Mouse (Mus musculus): ENCODE results near the gene Apopt1.

The Apopt1 gene

DNA sequence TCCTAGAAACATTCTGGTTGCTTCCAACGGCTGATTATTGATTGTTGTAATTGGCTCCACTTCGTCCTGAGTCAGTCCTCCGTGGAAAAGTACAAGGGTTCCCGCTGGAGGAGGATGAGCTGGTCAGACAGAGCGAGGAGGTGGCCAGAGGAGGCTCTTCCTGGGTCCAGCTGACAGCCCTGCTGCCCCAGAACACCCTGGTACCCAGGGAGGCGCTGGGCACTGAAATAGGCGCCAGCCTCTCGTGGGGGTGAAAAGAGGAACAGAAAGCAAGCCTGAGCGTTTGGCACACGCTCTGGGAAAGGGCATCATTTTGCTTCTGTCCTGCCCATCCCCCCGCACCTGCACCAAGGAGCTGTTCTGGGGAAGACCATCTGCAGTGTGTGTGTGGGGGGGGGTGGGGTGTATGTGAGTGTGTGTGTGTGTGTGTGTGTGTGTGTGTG is 30.9 kb downstream of the Apopt1 start:
- DNase-seq (ENCODE audit: low spot score in 2 of 2), result peak in 1 of 2 experiments; percentile 26

- DNase-seq (ENCODE audit: low spot score in 2 of 2), result no peak
Measured at GRCm38 (mm10) chr12:111745274-111745673, 32.2 kb downstream of the Apopt1 start.

- no peak for DNase-seq (ENCODE audit: low spot score in 2 of 2)
Measured at GRCm38 (mm10) chr12:111746091-111746490, 33.0 kb downstream of the Apopt1 start.

DNA sequence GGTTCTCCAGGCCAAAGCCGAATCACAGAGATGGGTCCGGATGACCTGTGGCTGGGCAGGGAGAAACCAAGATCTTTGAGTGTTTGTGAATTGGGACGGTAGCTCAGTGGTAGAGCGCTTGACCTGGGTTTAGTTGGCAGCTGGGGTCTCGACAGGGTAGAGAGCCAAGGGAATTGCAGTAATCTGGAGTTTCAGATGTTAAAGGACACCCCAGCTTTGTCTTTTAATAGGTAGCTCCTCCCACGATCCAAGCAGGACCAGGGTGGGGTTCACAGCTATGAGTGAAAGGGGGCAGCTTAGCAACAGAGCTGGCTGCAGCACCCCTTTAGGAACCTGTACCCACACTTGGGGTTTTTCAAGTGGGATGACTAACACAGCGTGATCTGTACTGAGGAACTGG is 34.4 kb downstream of the Apopt1 start:
- no peak for DNase-seq (ENCODE audit: low spot score in 2 of 2)

DNA sequence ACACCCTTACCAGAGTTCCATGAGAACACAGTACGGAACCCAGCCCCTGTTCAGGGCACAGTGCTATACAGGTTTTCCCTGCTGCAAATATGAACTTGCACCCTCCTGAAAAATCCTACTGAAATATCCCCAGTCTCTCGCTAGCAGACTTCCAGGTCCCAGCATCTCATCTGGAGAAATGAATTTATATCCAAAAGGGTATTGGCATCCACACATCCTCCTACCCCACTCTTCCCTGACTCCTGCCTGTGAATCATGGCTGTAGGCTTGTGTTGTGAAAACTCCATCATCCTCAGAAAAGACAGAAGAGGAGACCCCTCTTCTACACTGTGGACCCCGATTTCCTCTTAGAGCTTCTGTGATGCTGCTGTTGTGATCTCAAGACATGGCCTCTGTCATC is 37.7 kb downstream of the Apopt1 start:
- DNase-seq (ENCODE audit: low spot score in 2 of 2), result no peak

DNA sequence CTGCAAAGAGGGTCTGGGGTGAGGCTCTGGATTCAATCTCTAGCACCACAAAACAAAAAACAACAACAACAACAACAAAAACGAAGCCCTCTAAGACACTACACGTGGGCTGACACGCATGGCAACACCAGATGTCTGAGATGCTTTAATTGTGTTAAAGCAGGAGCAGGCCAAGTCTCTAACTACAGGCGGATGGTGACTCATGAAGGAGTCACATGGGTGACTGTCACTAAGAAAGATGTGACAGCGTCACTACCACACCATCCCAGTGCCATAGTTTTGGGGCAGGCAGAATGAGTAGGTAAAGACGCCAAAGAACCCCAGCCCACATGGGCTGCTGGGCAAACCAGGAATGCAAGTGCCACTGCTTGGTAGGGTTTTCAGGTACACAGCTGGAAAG is 39.4 kb downstream of the Apopt1 start:
- no peak for DNase-seq (ENCODE audit: low spot score in 2 of 2)

- no peak for DNase-seq (ENCODE audit: low spot score in 2 of 2)
Measured at GRCm38 (mm10) chr12:111753347-111753746, 40.3 kb downstream of the Apopt1 start.

DNA sequence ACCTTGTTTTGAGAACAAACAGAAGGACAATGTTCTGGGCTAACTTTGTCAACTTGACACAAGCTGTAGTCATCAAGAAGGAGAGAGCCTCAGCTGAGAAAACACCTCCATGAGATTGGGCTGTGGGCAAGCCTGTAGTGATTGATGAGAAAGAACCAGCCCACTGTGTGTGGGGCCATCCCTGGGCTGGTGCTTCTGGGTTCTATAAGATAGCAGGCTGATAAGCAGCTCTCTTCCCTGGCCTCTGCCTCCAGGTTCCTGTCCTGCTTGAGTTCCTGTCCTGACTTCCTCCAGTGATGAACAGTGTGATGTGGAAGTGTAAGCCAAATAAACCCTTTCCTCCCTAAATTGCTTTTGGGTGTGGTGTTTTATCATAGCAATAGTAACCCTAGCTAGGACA is 41.6 kb downstream of the Apopt1 start:
- DNase-seq (ENCODE audit: low spot score in 2 of 2), result no peak

DNA sequence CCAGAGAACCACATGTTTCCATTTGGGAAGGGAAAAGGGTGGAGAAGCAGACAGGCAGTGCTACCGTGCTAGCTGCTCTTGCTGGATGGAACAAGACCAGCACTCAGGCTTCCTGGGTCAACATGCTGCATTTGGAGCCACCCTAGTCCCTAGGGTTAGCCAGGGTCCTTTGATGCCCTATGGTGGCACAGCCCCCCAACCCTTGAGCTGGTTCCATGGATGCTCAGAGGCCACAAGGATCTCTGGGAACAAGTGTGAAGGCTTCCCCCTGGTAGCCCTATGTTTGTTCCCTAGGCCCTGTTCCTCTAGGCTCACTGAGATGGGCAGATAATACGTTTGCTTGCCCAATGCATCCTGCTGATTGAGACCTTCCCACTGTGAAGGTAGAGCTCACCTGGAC is 42.2 kb downstream of the Apopt1 start:
- DNase-seq (ENCODE audit: low spot score in 2 of 2), result no peak

- DNase-seq (ENCODE audit: low spot score in 2 of 2), result no peak
Measured at GRCm38 (mm10) chr12:111756082-111756697, 43.1 kb downstream of the Apopt1 start.

DNA sequence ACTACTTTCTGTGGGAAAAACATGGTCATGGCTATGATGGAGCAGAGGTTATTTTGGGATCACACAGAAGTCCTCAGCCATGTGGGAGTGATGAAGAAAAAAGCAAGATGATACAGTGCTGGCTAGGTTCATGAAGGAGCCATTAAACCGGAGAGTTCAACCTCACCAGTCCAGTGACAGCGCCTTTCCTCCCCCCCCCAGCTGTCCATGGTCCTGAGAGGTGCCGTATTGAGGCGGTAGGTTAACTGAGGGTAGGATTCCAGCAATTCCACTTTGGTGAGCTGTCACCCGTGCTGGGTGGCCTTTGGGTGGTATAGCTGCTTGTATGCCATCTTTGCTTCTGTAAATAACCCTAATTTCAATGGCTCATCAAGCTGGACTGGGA is 43.6 kb downstream of the Apopt1 start:
- DNase-seq (ENCODE audit: low spot score in 2 of 2), result no peak

DNA sequence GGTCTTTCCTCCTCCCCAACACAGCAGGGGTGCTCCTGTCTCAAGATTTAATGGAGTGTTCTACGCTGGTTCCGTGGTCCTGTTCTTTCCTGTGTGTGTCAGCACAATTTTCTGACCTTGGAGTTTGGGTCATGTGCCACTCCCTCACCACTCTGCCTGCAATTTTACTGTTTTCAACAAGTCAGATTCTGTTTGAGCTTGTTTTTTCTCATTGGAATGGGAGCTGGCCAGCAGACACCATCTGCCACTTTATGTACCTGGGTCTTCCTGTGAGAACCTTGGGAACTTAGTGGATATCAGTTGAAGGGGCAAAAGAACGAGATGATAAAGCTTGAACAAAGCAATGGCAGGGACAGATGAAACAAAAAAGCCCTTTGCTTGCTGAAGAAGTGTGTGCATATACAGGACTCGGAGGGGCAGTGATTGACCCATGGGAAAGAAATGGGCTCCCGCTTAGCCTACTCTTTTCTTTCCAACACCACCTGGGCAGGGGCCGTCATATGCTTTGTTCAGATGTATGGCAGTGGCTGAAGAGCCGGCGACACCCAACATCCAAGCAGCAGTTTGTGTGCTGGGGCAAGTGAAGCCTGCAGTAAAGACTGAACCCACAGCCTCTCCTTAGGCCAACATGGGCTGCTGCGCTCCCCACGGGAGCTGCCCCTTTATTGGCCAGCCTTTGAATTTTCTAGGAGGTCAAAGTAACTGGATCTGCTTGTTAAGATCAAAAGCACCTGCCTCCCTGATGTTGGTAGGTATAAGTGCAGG is 44.7 kb downstream of the Apopt1 start:
- no peak for DNase-seq (ENCODE audit: low spot score in 2 of 2)

DNA sequence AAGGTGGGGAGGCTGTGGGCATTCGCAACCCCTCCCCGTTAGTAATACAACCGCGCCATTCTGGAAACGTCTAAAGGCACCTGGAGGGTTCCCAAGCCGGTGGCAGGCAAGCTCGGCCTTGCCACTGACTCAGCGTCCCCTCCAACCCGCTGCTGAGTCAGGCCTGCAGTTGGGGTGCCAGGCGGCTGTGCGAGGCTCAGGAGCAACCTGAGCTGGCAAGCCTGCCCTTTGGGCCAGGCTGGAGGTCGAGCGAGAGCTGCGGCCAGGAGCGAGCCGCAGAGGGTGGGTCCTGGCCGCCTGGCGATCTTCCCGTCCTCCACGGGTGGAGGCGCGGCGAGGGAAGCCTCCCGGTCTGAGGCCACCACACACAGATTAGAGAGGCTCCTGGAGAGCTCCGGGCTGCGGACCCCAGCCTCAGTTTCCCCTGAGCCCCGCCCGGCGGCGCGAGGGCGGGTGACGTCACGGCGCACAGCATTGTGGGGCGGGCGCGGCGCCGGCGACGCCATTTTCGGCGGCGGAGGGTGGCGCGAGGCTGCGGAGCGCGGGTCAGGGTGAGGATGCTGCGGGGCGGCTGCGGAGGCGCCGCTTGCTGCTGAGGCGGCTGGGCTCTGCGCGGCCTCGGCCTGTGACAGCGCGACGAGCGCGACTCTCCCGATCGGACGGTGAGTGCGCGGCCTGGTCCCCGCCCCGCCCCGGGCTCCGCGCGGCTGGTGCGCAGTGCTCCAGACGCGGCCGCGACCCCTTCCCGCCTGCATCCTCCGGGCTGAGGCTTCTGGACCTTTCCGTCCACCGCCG is 45.5 kb downstream of the Apopt1 start, which contains the start of gene Klc1:
Gene Klc1, plus strand, starts transcription at position 469 of the 795 bp plus-strand sequence.
- peak; percentile 68 to 86 for DNase-seq (ENCODE audit: low spot score in 2 of 2)

- DNase-seq (ENCODE audit: low spot score in 2 of 2), result peak in 1 of 2 experiments; percentile 54
Measured at GRCm38 (mm10) chr12:111759176-111760061, 46.4 kb downstream of the Apopt1 start.

DNA sequence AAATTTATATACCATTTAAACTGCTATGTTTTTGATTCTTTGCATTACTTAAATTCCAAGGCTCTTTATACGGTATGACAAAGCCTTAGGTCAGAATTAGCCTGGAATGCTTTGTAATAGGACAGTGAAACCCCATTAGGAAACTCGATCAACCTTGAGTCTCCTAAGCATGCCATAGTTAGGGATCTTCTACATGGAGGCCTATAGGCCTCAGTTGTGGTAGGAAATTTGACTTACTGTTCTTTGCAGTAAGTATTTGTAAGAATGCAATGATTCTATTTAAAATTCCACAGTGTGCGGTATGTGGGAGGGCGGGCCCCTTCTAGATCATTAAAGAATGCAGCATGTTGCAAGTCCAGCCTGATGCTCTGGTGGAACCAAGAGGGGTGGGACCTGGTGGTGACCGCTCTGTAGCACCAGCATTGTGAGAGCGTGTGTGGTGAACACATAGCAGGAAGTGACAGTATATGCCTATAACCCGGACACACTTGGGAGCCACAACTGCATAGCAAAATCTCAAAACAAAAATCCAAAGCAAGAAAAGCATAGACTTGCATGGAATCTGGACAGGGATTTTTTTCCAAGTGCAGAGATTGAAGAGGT is 47.3 kb downstream of the Apopt1 start:
- DNase-seq (ENCODE audit: low spot score in 2 of 2), result no peak

DNA sequence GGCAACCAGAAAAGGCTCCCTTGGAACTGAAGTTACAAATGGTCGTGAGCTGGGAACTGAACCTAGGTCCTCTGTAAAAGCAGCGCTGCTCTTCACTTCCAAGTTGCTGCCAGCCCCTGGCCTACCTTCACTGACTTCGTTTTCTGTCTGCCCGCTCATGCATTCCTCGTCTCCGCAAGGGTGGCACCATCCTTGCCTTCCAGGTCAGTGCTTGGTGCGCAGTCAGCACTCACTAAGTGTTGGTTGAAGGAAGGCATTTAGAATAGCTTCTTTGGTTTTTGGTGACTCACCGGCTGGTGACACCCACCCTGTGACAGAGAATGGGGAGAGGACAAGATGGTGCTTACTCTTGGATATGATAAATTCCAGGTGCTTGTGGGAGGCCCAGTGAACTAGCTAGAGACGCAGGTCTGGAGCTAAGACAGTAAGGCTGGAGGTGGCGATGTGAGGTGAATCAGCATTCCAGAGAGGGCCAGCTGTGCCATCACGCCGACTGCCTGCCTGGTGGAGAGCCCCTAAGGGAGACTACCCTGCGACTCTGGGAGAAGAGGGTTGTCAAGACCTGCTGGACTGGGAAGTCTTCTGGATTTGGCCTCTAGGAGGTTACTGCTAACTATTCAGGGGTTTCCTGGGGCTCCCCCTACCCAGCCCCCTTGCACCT is 49.7 kb downstream of the Apopt1 start:
- no peak for DNase-seq (ENCODE audit: low spot score in 2 of 2)

GRCm38 (mm10) chr12:111766313-111767236 is 53.5 kb downstream of the Apopt1 start:
- DNase-seq (ENCODE audit: low spot score in 2 of 2), result no peak

GRCm38 (mm10) chr12:111768322-111768928 is 55.4 kb downstream of the Apopt1 start:
- DNase-seq (ENCODE audit: low spot score in 2 of 2), result no peak

GRCm38 (mm10) chr12:111769306-111769705 is 56.2 kb downstream of the Apopt1 start:
- DNase-seq (ENCODE audit: low spot score in 2 of 2), result peak; percentile 43 to 57

All from cerebellum, postnatal 4 days (tissue).